Mouse (Mus musculus) layer of hippocampus, postnatal 25 days (tissue): ENCODE measurements around the gene Cd2bp2. TPM values are rescaled to one million over a fixed set of nuclear protein-coding genes. Genes with fewer than 3 reads are reported as not detected.
A peak's percentile ranks its signal among the peaks of the same experiment; 100 is the strongest.

Experiments used
- DNase-seq, 2 experiments: peaks; one replicate each; pipeline ENCODE4 v3.0.0; 2022; ENCODE audit warnings: mixed read lengths in 2 of 2, low spot score in 1 of 2; ENCODE audit errors: extremely low spot score in 1 of 2
- total RNA-seq, 2 experiments: library from RNA; stranded (reverse); gene quantifications; 2 replicates each; pipeline ENCODE4 v1.2.3; 2021

The Cd2bp2 gene
- total RNA-seq, 2 experiments from 2014 or later = 92.1 to 95.7 TPM

DNA sequence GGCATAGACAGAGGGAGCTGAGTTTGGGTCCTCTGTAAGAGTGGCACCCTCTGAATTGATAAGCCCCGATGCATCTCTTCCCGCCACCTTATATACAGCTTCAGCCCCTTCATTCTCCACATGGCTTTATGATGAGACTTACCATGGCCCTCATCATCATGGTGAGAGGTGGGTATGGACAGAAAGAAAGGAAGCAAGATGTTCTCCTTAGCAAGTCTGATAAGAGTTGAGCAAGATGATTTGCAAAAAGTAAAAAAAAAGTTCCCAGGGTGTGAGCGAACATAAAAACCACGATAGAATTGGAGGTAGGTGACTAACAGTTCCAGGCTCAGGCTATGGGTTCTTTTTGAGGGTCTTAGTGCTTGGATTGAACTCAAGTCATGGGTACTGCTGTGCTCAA is 22.8 kb upstream of the Cd2bp2 start:
- no peak for DNase-seq

DNA sequence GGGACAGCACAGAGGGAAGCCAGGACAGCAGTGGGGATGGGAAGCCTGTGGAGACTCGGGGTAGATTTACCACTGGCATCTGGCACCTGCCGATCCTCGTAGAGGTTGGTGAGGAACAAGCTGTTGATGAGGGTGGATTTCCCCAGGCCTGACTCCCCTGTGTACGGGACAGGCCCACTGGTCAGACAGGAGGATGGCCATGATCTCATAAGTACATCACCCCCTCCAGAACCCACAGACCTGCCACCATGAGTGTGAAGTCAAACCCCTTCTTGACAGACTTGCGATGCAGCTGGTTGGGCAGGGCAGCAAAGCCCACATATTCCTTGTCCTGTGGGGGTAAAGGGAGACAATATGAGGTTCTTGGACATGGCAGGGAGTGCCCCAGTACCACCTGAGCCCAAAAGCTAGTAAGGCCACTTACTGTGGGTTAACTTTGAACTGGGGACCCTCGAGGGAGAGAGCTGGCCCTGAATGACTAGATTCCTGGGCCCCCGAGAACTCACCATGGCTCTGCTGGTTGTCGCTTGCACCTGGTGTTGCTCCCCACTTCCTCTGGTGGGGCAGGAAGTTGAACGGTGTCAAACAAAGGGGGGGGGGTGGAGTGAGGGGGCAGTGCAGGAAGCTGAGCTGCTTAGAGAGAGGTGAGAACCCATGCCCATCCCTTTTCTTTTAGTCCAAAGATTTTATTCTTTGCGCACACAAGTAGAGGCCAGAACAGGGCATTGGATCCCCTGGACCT is 22.2 kb upstream of the Cd2bp2 start:
- DNase-seq = no peak

DNA sequence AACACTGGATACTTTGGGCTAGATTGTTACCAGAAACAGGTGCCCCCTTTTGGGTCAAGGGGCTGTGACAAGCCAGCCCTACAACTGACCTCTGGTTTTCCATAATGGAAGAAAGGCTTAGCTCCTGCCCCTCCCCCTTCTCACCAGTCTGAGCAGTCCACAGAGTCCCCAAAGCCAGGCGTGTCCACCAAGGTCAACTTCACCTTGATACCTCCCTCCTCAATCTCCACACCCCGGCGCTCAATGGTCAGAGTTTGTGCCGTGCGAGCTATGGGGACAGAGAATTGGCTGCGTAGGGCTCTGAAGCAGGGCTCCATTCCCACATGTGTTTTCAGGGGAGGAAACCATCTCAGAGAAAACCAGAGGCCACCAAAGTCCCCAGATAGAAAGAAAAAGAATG is 21.6 kb upstream of the Cd2bp2 start:
- no peak for DNase-seq

DNA sequence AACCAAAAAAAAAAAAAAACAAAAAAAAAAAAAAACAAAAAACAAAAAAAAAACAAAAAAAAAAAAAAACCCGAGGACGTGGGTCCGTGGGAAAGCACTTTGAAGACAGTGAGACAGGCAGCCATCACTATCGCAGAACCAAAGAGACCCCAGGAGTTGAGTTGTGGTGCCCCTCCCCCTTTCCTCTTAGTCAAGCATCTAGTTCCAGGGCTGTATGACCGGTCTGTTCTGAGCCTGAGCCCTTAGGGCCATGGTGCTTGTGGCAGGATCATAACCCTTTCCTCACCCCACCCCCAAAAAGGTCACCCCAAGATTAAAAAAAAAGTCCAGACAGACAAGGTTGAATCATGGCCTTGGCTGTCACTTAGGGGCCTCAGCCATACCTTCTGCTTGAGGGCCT is 20.5 kb upstream of the Cd2bp2 start:
- no peak for DNase-seq

DNA sequence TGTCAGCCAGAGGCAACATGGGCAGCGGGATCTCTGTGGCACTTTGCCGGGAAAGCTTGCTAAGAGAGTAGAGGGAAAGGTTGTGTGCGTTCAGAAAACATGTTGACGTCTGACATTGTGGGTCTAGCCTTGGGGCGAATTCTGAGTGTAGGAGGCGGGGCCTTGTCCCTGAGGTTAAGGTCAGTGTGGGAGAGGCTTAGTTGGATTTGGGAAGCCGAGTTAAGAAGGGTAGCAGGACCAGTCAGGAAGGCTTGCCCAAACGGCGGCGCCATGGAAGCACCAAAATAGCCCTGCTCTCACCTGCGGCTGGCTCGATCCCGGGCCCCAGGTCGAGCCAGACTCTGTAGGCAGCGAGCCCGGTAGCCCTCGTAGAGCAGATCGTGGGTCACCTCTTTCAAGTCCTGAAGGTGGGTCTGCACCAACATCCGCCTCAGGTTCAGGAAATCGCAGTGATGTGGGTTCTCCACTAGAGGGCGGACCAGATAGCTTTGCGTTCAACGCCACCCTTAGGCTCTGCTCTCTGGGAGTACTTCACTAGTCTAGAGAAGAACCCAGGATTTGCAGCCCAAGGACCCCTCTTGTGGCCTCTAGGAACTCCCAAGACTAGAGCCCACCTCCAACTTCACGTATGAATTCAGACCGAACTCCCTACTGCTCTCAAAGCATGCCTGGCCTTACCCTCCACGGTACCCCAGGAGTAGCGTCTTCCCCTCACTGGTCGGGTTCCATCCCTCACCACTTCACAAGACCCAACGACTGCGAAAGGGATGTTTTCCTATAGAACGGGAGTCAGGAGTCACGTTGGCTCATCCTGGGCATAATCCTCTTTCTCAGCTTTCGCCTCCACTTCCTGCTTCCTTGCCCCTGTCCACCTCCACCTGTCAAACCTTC is 19.4 kb upstream of the Cd2bp2 start:
- peak in 1 of 2 experiments; percentile 45 for DNase-seq

DNA sequence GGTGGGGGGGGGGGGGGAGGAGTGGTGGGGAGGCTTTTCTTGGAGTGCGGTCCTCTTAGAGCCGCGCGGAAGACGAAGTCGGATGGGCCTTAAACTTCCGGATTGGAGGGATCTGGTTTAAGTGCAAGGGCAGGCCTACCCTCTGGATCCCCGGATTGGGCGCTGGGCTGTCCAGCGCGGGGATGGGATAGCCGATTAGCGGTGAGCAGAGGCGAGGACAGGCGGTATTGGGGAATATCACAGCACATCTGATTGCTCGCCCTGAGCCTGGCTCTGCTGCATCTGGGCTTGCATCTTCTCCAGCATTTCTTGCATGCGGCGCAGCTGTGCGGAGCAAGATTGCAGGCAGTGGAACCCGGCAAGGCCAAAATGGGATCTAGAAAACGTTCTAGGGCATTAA is 18.7 kb upstream of the Cd2bp2 start:
- DNase-seq = no peak

DNA sequence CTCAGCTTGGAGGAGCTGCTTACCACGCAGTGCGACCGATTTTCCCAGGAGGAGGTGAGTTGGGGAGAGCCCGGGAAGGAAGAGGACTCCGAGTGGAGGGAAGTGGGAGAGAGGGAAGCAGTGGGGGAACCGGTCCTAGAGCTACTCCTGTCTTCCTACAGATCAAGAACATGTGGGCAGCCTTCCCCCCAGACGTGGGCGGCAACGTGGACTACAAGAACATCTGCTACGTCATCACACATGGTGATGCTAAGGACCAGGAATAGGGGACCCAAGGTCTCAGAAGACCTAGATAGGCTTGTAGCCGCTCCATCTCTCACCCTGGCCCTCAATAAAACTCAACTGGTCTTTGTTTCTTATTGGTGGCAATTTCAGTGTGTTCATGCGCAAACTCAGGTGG is 18.1 kb upstream of the Cd2bp2 start:
- no peak for DNase-seq

DNA sequence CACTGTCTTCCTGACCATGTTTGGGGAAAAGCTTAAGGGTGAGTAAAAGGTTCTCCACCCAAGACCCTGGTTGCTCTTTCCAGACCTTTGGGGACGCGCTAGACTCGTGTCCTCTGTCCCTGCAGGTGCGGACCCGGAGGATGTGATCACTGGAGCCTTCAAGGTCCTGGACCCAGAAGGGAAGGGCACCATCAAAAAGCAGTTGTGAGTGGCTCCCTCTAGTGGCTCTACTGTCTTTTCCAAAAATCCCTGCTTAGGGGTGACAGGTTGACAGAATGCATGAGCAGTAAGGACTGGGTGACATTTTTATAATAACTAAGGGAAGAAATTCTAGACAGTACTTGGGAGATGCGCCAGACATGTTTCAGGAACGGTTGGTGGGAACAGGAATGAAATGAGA is 17.6 kb upstream of the Cd2bp2 start:
- no peak for DNase-seq

DNA sequence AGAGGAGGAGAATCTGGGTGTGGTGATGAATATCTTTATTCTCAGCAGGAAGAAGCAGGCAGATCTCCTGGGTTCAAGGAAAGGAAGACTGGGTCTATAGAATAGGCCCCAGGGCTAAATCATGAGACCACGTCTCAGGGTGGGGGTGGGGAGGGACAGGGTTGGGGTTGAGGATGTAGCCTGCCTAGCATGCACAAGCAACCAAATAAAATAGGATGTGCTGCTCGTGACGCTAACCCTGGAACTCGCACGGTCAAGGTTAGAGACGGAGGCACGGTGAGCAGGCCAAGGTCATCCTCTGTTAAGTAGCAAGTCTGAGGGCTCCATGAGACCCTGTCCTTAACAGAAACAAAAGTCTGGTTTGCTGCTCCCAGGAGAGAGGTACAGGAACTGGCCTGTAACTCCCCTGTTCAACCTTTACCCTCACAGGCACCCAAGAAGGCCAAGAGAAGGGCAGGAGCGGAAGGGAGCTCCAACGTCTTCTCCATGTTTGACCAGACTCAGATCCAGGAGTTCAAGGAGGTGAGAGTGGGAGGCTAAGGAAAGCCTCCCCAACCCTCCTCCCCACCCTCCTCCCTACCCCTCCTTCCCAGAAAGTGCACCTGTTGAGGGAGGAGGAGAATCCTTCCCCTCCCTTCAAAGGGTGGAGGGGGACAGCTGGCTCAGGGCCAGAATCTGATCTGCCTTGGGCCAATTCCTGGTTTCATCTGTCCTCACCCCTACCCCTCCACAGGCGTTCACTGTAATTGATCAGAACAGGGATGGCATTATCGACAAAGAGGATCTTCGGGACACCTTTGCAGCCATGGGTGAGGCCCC is 16.8 kb upstream of the Cd2bp2 start:
- DNase-seq = no peak

DNA sequence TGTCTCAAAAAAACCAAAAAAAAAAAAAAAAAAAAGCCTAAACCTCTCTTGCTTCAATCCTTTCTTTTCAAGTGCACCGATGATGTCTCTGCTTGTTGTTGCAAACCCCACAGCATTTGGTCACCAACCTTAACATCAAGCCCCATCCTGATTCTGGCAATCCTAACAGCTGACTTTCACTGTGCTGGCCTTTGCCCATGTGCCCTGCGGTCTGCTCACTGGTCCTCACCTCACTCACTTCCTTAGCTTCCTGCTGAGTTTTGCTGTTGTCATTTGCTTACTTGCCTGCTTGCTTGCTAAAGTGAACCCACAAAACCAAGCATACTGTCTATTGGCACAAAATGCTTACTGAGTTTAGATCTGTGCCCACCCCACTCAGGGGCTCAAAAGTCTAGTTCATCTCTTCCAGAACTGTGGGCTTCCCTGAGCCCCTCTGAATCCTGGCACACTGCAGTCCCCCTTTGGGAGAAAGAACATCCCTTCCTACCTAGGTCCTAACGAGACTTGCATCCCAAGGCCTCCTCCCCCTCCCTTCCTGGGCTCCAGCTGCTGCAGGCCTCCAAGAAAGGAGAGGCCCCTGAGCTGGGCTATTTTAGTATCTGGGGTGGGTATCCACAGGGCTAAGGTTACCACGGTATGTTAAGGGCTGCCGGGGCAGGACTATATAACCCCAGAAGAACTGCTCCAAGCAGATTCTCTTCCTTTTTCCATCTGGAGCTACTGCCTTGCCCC is 15.3 kb upstream of the Cd2bp2 start:
- no peak for DNase-seq

DNA sequence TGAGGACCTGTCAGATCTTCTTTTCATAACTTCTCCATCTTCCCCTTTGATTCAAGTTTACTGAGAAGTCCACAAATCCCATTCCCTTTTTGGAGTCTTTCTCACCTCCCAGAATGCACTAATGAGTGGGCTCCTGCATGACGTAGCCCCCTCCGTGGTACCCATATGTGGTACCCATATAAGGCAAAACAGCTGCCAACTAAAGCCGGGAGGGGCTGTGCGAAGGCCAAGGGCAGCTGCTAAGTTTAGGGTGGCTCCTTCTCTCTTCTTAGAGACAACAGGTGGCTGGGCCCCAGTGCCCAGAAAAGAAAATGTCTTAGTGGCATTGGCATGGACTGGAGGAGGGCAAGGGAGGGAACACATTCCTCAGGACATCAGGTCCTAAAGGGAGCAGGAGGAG is 14.4 kb upstream of the Cd2bp2 start:
- DNase-seq = no peak

DNA sequence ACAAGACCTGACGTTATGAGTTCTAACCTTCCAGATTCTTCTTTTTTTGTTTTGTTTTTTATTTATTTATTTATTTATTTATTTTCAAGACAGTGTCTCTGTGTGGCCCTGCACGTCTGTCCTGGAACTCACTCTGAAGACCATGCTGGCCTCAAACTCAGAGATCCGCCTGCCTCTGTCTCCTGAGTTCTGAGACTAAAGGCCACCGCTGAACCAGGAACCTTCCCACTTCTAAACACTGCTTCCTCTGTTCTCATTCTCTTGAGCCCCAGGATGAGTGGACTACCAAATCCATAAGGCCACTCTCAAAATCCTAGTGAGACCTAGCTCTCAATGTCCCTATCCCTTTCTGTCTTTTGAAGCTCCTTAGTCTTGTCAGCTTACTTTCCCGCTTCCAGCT is 14.0 kb upstream of the Cd2bp2 start:
- no peak for DNase-seq

DNA sequence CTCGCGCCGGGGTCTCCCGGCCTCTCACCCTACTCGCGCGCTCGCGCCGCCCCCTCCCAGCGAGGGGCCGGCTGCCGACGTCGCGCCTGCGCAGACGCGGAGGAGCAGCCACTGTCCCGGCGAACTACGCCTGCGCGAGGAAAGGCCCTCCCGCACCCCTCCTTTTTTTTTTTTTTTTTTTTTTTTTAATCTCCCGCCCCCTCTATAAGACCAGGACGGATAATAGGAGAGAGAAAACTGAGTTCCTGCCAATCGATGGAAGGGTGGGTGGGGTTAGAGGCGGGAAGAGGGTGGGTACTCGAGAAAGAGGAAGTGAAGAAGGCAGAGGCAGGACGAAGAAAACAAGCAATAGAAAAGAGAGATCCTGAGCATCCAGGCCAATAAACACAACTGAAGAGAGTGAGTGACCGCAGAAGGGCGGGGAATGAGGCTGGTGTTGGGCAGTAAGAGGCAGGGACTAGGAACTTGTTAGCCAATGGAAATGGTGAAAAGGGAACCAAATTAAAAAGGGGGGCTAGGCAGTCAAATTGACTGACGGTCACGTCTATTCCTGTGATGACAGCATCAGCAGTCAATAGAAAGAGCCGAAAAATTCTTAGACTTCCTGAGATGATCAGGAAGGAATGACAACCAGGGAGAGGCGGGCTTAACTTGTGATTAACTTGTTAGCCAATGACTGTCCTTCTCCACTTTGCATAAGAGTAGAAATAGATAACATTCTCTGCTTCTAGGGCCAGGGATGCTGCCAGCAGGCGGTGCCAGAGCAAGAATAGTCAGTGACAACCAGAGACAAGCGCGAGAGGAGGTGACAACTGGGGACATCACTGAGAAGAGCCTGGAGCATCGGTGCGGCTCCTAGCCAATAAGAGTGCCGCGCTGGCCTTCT is 12.9 kb upstream of the Cd2bp2 start, which contains the start of gene Mylpf:
Gene Mylpf, plus strand, starts transcription at position 338 of the 886 bp plus-strand sequence.
- DNase-seq = peak; percentile 82 to 84

DNA sequence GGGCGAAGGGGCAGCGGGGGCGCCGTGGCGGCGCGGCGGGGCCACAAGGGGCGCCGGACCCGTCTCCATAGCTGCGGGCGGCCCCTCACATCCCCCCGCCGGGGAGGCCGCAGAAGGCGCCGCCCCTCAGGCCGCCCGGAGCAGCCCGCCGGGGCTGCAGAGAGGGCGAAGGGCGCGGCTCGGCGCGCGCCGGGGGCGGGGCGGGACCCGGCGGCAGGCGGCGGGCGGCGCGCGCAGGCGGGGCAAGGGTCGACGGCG is 12.4 kb upstream of the Cd2bp2 start, which contains the start of gene Tbc1d10b:
Gene Tbc1d10b, minus strand, starts transcription at position 174 of the 258 bp plus-strand sequence.
- DNase-seq = no peak

DNA sequence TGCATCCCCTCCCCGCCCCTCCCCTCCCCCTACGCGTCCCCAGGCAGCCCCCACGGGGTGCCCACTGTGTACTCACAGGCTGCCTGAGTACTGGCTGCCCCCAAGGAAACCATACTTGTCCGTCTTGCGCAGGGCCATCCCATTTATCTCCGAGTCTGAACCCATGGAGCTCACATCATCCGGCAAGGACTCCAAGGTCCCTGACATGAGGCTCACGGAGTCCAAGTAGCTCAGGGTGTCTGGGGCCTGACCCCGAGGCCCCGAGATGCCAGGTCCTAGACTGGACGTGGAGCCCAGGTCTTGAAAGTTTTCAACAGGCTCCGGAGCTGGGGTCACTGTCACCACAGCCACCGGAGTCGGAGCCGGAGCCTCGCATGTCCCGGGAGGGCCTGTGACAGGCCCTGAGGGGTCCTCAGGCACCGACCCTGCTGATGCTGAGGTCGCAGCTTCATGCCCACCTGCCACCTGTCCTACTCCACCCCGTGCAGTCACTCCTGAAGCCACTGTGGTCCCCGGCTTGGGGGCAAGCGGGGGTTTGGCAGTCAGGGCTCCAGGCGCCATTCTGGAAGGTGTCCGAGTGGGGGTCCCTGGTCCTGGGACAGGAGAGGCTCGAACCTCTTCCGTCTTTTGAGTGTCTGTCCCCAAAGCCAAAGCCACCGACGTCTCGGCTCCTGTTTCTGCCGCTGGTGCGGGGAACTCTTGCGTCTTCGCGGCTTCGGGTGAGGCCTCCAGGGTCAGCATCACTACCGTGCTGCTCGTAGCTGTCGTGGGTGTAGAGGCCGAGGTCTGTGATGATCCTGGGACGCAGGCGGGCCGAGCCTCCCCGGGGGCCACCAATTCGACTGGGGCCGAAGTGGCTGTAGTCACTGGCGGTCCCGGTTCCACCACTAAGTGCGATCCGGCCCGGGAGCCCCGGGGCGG is 11.8 kb upstream of the Cd2bp2 start:
- DNase-seq = no peak

DNA sequence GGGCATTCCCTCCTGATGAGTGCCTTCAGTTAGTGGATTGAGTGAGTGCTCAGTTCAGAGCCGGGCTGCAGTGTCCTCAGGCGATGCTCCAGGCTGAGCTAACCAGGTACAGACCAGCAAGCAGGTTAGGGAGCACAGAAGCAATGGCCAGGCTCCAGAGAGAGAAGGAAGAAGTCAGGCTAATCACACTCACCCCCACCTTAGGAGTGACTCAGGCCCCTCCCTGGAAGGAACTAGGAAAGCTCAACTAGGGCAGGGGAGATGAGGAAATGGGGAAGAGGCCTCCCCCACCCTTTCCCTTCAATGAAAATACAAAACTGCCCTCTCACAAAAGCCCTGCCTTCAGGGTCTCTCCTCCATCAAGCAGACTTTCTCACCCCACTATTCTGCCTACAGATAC is 10.8 kb upstream of the Cd2bp2 start:
- DNase-seq = no peak

DNA sequence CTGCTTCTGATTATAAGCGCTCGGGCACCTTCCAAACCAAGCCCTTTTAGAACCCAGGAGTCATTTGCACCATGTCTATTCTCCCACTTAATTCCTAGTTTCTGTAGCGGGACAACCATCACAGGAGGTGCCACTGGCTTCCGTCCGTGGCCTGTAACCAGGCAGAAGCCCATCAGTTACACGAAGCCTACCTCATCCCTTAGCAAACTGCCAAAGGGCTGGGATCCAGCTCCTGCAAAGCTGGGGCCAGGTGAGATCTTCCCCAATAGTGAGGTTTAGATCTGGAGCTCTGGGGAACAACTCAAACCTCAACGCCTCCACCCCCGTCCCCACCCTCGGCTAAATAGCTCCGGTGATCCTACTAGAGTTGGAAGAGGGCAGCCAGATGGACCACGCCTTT is 634 bp upstream of the Cd2bp2 start:
- DNase-seq = no peak

DNA sequence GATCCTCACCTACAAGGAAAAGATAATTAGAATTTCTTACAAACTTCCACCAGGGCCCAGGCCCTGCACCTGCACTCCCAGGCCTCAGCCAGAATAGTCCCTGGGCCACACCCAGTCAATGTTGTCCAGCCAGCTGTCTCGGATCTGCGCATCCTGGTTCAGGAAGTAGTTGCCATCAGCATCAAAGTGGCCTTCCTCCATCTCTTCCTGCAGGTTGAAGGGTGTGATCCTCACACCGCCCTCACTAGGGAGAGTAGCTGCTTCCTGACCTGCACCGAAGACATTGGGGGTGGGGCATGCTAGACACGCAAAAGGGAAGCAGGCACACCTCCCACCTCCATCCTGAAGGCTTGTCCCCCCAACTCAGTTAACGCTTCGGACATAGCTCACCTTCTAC is 1.2 kb downstream of the Cd2bp2 start:
- no peak for DNase-seq
